Mouse (Mus musculus) CD8-positive naive resting alpha-beta T cell, adult 2 months (primary cell): ENCODE measurements around the gene Adam21.
"Not testable (repeated sequence)": the region's sequence is repeated elsewhere in the genome, so short reads cannot be mapped to it uniquely, and the experiment has no call there.

ENCODE experiments used
- DNase-seq, 2 experiments: peaks; one replicate each; pipeline ENCODE4 v3.0.0; 2022; ENCODE audit warnings: low read depth in 2 of 2, low spot score in 2 of 2

The Adam21 gene

GRCm38 (mm10) chr12:81568374-81568773, at the start of gene Adam21:
Adam21 (minus strand) TSS chr12:81568474.
- no peak for DNase-seq

DNA sequence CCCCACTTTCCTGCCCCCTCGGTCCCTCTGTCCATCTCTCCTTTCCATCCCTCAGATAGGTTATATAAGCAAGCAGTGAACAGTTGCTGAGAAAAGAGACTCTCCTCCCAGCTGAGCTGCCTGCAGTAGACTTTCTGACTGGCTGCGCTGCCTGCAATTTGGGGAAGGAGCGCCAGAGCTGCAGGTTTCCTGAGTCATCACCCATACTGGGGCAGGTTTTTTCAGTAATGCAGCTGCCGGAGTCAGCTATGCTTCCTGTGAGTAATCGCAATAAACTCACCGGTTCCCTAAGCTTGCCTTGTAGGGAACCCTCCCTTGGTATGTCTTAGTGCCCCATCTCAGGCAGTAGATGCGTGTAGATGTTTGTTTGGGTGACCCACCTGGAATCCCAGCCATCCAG, 48.7 kb upstream of the Adam21 start:
- no peak for DNase-seq

DNA sequence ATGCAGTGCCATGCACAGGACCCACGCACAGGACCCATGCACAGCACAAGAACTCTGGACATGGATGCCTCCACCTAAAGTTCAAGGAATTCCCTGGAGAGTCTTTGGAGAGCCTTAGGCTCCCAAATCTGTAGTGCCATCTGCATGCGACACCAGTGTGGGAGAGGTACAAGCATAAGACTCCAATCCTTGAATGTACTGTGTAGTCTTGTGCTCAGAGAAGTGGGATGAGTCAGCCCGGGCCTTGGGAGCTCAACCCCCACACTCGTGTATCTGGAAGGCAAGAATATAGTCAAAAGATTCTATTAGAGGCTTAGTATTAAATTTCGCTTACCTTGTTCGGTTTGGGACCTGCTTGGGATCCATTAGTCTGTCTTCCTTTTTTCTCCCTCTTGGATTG, 47.5 kb upstream of the Adam21 start:
- no peak for DNase-seq

DNA sequence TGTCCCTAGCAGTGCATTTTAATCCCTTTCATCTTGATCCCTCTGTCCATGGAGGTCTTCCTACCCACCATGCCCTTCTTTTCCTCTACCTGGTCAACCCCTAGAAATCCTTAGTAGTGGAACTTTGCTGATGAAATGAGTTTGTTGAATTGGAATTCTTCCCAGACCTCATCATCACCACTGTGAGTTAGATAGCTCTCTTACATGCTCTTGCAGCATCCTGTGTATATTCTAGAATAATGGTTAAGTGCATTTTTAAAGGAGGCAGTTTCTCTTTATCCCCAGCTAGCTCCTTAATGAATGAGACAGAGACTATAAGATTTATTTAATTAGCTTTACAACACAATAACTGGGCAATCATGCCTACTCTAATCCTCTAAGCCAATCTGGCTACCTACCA, 41.2 kb upstream of the Adam21 start:
- no peak for DNase-seq

GRCm38 (mm10) chr12:81604995-81605784, 36.9 kb upstream of the Adam21 start:
- DNase-seq = no peak

DNA sequence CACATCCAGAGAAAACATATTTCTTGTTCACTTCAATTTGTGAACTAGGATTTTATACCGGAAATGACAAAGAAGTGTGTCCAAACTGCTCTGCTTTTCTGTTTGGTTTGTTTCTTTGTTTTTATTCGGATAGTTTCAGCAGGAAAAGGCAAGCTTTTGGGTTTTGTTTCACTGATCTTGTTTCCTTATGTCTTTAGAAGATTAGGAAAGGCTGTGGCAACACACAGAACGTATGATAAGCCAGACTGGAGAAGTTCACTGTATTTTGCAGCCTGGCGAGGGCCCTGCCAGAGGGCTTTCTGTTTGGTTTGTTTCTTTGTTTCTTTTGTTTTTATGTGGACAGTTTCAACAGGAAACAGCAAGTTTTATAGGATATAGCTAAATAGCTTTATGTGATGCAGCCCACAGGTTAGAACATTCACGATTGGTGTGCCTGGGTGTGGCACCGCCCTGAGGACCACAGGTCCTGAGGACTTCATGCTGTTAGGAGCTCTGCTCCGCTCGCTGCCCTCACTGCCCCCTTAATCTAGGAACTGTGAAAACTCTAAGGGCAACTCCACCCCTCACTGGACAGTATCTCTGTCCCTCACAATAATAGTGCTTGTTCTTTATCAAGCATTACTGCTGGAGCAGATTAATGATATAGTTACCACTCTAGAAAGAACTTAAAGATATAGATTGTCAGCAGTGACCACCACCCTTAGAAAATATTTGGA, 28.4 kb upstream of the Adam21 start:
- DNase-seq = no peak

DNA sequence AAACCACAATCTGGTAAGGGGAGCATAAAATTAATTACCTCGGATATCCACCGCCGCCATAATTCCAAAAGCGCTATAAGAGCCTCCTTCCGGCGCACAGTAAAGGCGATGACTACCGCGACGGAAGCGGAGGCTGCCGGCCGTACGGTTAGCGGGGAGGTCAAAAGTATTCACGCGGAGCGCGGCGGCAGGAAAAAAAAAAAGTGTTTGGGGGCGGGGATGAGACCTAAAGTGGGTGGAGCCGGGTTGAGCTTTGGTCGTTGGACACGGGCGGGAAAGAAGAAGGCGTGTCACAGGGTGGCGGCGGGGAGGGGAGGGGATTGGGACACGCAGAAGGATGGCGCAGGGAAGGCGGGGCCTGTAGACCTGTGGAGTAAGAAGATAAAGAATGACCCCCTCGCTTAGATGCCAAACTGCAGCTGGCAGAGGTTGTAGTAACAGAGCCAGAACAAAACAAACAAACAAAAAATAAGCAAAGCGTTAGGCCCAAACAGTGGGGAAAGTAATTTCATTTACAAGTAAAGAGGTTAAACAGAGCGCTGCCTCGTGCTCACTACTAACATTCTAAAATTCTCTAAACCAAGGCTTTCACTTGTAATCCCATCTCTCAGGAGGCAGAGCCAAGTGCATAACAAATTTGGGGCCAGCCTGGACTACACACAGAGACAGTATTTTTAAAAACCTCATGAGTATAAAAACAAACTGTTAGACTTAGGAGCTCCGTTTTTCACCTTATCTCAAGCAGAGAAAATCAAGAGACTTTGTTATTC, 26.8 kb upstream of the Adam21 start, which contains the start of gene Med6:
Gene Med6 (minus strand): TSS at position 107 of the 770 bp plus-strand sequence.
- DNase-seq = peak; percentile 84 to 91

DNA sequence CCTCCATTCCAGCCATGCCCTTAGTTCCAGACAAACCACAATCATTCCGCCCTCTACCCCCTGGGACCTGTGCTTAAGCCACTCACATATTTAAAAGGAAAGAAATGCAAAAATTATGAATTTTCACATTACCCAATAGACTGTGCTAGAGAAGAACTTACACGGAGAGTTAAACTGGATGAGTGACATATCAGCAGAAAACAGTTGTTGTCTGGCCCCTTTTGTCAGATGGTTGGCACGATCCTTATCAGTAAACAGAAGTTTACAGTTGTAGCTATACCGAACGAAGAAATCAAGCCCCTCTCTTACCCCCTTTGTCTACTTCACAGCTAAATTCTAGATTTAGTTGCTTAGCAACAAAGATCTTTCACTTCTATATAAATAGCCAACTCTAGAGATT, 343 bp downstream of the Adam21 start:
- no peak for DNase-seq

GRCm38 (mm10) chr12:81564173-81564572, 4.1 kb downstream of the Adam21 start:
- DNase-seq = no peak

GRCm38 (mm10) chr12:81549286-81549685, 19.0 kb downstream of the Adam21 start:
- DNase-seq = no peak

DNA sequence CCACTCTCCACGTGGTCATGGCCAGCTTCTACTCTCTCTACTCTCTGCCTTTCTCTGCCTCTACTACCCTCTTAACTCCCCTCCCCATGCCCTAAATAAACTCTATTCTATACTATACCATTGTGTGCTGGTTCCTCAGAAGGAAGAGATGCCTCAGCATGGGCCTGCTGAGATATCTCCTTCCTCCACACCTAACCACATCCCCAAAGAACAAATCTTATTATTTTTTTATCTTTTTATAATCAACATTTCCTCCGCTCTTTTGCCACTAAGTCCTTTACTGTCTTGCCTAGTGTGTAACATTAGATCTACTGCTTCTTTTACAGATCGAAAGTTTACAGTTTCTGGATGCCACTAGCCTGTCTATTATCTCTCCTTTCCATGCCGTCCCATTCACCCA, 21.1 kb downstream of the Adam21 start:
- no peak for DNase-seq

DNA sequence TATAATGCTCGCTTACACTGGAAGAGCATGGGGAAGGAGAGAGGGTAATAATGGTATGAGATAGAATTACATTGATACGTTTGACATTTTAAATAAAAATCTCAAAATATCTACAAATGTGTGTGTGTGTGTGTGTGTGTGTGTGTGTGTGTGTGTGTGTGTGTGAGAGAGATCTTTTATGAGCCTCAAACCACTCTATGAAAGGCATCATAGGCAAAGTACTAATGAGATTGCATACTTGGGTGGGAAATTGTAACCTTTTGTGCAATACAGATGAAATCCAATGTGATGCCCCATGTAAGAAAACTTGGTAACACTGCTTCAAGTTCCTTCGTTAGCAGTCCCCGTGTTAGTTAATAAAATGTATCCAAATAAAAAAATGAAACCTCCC, 35.2 kb downstream of the Adam21 start:
- DNase-seq = no peak

- peak; percentile 67 to 73 for DNase-seq
Observed at GRCm38 (mm10) chr12:81532316-81533028, 35.8 kb downstream of the Adam21 start, which contains the start of the genes Gm20498 and Synj2bp. Gm20498 (minus strand) TSS chr12:81532905. Synj2bp (minus strand) TSS chr12:81532911.

DNA sequence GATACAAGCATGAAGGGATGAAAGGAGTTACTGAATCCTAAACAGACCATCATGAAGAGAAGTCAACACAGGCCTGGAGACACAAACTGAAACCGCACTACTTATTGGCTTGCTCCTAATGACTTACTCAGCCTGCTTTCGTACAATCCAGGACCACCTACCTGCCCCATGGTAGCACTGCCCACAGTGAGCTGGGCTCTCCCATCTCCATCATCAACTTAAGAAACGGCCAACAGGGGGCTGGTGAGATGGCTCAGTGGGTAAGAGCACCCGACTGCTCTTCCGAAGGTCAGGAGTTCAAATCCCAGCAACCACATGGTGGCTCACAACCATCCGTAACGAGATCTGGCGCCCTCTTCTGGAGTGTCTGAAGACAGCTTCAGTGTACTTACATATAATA, 37.7 kb downstream of the Adam21 start:
- not testable (repeated sequence) for DNase-seq
